16 mouse cellular contexts compared by ENCODE assay signal in the genomic region with DNA sequence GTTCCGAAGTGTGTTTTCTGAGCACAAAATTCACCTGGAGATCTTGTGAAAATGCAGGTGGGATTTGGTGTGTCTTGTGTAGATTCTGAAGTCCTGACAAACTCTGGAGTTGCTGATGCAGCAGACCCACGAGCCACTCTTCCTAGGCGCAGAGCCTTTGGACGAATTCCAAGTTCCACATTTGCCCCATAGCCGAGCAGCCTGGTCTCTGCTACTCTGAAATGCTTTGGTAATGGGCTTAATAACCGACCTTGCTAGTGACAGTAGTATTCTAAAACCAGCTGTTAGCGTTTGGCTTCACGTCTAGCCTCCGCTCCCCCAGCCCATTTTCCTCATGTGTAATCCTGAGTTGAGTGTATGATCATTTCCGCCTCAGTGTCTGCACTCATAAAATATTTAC.
"Had no signal": no experiment of that assay in that cellular context is flagged by ENCODE, and none has a peak within 500 bp of the region (broad histone marks: within the 10 kb centered on the region; RNA-seq: fewer than 3 reads in every experiment).

No protein-coding gene starts in this region.

- H3K36me3 ChIP-seq: limb, embryonic 12.5 days; liver, embryonic 15.5 days; lung, embryonic 15.5 days; midbrain, embryonic 15.5 days had no signal

- H3K4me1 ChIP-seq: liver, embryonic 15.5 days; midbrain, embryonic 15.5 days had no signal

- H3K9ac ChIP-seq: limb, embryonic 12.5 days; liver, embryonic 15.5 days; lung, embryonic 15.5 days; midbrain, embryonic 15.5 days had no signal

- DNase-seq: kidney, adult 11 months; kidney, adult 9 months; kidney, postnatal 36 days; layer of hippocampus, adult 9-11 months; layer of hippocampus, postnatal 36 days; lung, postnatal 36 days; right cerebral cortex, adult 18-20 months; right cerebral cortex, postnatal 25 days; thymus, postnatal 4 days had no signal

- H3K9me3 ChIP-seq: liver, embryonic 15.5 days; lung, embryonic 15.5 days; midbrain, embryonic 15.5 days had no signal

- H3K4me3 ChIP-seq: limb, embryonic 12.5 days; liver, embryonic 15.5 days; lung, embryonic 15.5 days; midbrain, embryonic 15.5 days had no signal

- H3K27ac ChIP-seq: kidney, postnatal 0 days; limb, embryonic 12.5 days; liver, embryonic 15.5 days; lung, embryonic 15.5 days; midbrain, embryonic 15.5 days; stomach, postnatal 0 days had no signal

- H3K4me2 ChIP-seq: limb, embryonic 12.5 days; liver, embryonic 11.5 days; liver, embryonic 15.5 days; lung, embryonic 15.5 days; midbrain, embryonic 15.5 days had no signal

- H3K27me3 ChIP-seq: limb, embryonic 12.5 days; liver, embryonic 15.5 days; lung, embryonic 15.5 days; midbrain, embryonic 15.5 days had no signal

- ATAC-seq: midbrain, embryonic 15.5 days had no signal
